Mouse (Mus musculus): ENCODE measurements at regions not wholly inside any gene's neighbourhood (a gene's known extent, or its start where the extent isn't known, plus 50 kb on each side); places are given as distances from the start of the nearest gene placed in this dataset.

GRCm38 (mm10) chr1:127015042-127015893, 184.7 kb upstream of the Nckap5 start:
- no peaks in the 10 kb centered on the region for H3K9me3 ChIP-seq (ENCODE audit: low read length)
- H3K27me3 ChIP-seq (ENCODE audit: insufficient read depth, low read length), result no peaks in the 10 kb centered on the region
- H3K9ac ChIP-seq (replicated peaks; ENCODE audit: low read length), result no peak overlapping the region
- no peak overlapping the region for H3K4me3 ChIP-seq (ENCODE audit: low read length)
- no peak overlapping the region for H3K4me2 ChIP-seq (ENCODE audit: low read depth, low read length)
- H3K36me3 ChIP-seq (ENCODE audit: insufficient read depth, low read length), result no peaks in the 10 kb centered on the region
- peak; percentile 29 for DNase-seq (ENCODE audit: low spot score)
- H3K27ac ChIP-seq, result peak overlapping the region; percentile 3; the same call in 1 of the 2 replicates
- TF ChIP-seq CTCF (IDR thresholded peaks at IDR 0.05; ENCODE audit: low read depth), result no peak
- H3K4me1 ChIP-seq (ENCODE audit: insufficient read depth, low read length), result no peaks in the 10 kb centered on the region
- 16% methylated on average over 8 of the region's 8 CpGs for WGBS
- peak; percentile 73 for ATAC-seq

- Histone ChIP-seq H3K4me3 (ENCODE audit: low read length) (no peak overlapping the region), H3K27me3 (ENCODE audit: insufficient read depth, low read length) (no peaks in the 10 kb centered on the region), H3K4me2 (ENCODE audit: low read depth, low read length) (no peak overlapping the region), H3K9ac (replicated peaks; ENCODE audit: low read length) (no peak overlapping the region), H3K4me1 (ENCODE audit: insufficient read depth, low read length) (no peaks in the 10 kb centered on the region), H3K9me3 (ENCODE audit: low read length) (no peaks in the 10 kb centered on the region), H3K27ac (no peak overlapping the region), H3K36me3 (ENCODE audit: insufficient read depth, low read length) (no peaks in the 10 kb centered on the region)
- no peak for ATAC-seq
- TF ChIP-seq CTCF (IDR thresholded peaks at IDR 0.05; ENCODE audit: low read depth), result peak; percentile 81
- 71% methylated on average over 6 of the region's 6 CpGs for whole genome bisulfite sequencing
- DNase-seq (ENCODE audit: low spot score), result peak; percentile 62
Observed at GRCm38 (mm10) chr1:127011901-127012300, 181.3 kb upstream of the Nckap5 start.

GRCm38 (mm10) chr1:127009699-127010098, 179.1 kb upstream of the Nckap5 start:
- Histone ChIP-seq H3K4me1 (ENCODE audit: insufficient read depth, low read length) (no peaks in the 10 kb centered on the region), H3K27ac (no peak overlapping the region), H3K9ac (replicated peaks; ENCODE audit: low read length) (no peak overlapping the region), H3K36me3 (ENCODE audit: insufficient read depth, low read length) (no peaks in the 10 kb centered on the region), H3K4me2 (ENCODE audit: low read depth, low read length) (no peak overlapping the region), H3K4me3 (ENCODE audit: low read length) (no peak overlapping the region), H3K27me3 (ENCODE audit: insufficient read depth, low read length) (no peaks in the 10 kb centered on the region), H3K9me3 (ENCODE audit: low read length) (no peaks in the 10 kb centered on the region)
- ATAC-seq (no peak), DNase-seq (ENCODE audit: low spot score) (no peak)
- no peak for TF ChIP-seq CTCF (IDR thresholded peaks at IDR 0.05; ENCODE audit: low read depth)
- 77% methylated on average over 4 of the region's 4 CpGs for WGBS

- WGBS, result 63% methylated on average over 7 of the region's 7 CpGs
- Histone ChIP-seq H3K9me3 (ENCODE audit: low read length) (no peaks in the 10 kb centered on the region), H3K27ac (no peak overlapping the region), H3K9ac (replicated peaks; ENCODE audit: low read length) (no peak overlapping the region), H3K4me1 (ENCODE audit: insufficient read depth, low read length) (no peaks in the 10 kb centered on the region), H3K36me3 (ENCODE audit: insufficient read depth, low read length) (no peaks in the 10 kb centered on the region), H3K4me3 (ENCODE audit: low read length) (no peak overlapping the region), H3K4me2 (ENCODE audit: low read depth, low read length) (no peak overlapping the region), H3K27me3 (ENCODE audit: insufficient read depth, low read length) (no peaks in the 10 kb centered on the region)
- TF ChIP-seq CTCF (IDR thresholded peaks at IDR 0.05; ENCODE audit: low read depth), result no peak
- DNase-seq (ENCODE audit: low spot score) (no peak), ATAC-seq (no peak)
Observed at GRCm38 (mm10) chr1:127001700-127002099, 171.1 kb upstream of the Nckap5 start.

GRCm38 (mm10) chr1:126993061-126993640, 162.6 kb upstream of the Nckap5 start:
- H3K36me3 ChIP-seq (ENCODE audit: insufficient read depth, low read length), result no peaks in the 10 kb centered on the region
- H3K9ac ChIP-seq (replicated peaks; ENCODE audit: low read length), result no peak overlapping the region
- WGBS, result 83% methylated on average over 1 of the region's 1 CpGs
- H3K4me1 ChIP-seq (ENCODE audit: insufficient read depth, low read length), result no peaks in the 10 kb centered on the region
- no peak overlapping the region for H3K4me3 ChIP-seq (ENCODE audit: low read length)
- TF ChIP-seq CTCF (IDR thresholded peaks at IDR 0.05; ENCODE audit: low read depth), result peak; percentile 91
- H3K27me3 ChIP-seq (ENCODE audit: insufficient read depth, low read length), result no peaks in the 10 kb centered on the region
- ATAC-seq (peak; percentile 77), DNase-seq (ENCODE audit: low spot score) (peak; percentile 90)
- H3K9me3 ChIP-seq (ENCODE audit: low read length), result no peaks in the 10 kb centered on the region
- no peak overlapping the region for H3K27ac ChIP-seq
- H3K4me2 ChIP-seq (ENCODE audit: low read depth, low read length), result no peak overlapping the region

- H3K27me3 ChIP-seq (ENCODE audit: insufficient read depth, low read length), result no peaks in the 10 kb centered on the region
- no peak overlapping the region for H3K4me3 ChIP-seq (ENCODE audit: low read length)
- H3K9ac ChIP-seq (replicated peaks; ENCODE audit: low read length), result no peak overlapping the region
- H3K36me3 ChIP-seq (ENCODE audit: insufficient read depth, low read length), result no peaks in the 10 kb centered on the region
- no peak for TF ChIP-seq CTCF (IDR thresholded peaks at IDR 0.05; ENCODE audit: low read depth)
- H3K4me2 ChIP-seq (ENCODE audit: low read depth, low read length), result no peak overlapping the region
- H3K4me1 ChIP-seq (ENCODE audit: insufficient read depth, low read length), result no peaks in the 10 kb centered on the region
- ATAC-seq (peak; percentile 72), DNase-seq (ENCODE audit: low spot score) (peak; percentile 76)
- H3K9me3 ChIP-seq (ENCODE audit: low read length), result no peaks in the 10 kb centered on the region
- 40% methylated on average over 4 of the region's 4 CpGs for WGBS
- H3K27ac ChIP-seq, result no peak overlapping the region
Observed at GRCm38 (mm10) chr1:126992441-126992840, 161.8 kb upstream of the Nckap5 start.

- TF ChIP-seq CTCF (IDR thresholded peaks at IDR 0.05; ENCODE audit: low read depth), result no peak
- Histone ChIP-seq H3K36me3 (ENCODE audit: insufficient read depth, low read length) (no peaks in the 10 kb centered on the region), H3K4me1 (ENCODE audit: insufficient read depth, low read length) (no peaks in the 10 kb centered on the region), H3K9ac (replicated peaks; ENCODE audit: low read length) (no peak overlapping the region), H3K27ac (no peak overlapping the region), H3K9me3 (ENCODE audit: low read length) (no peaks in the 10 kb centered on the region), H3K27me3 (ENCODE audit: insufficient read depth, low read length) (no peaks in the 10 kb centered on the region), H3K4me2 (ENCODE audit: low read depth, low read length) (no peak overlapping the region), H3K4me3 (ENCODE audit: low read length) (no peak overlapping the region)
- DNase-seq (ENCODE audit: low spot score), result peak; percentile 36
- 49% methylated on average over 5 of the region's 5 CpGs for WGBS
- no peak for ATAC-seq
Observed at GRCm38 (mm10) chr1:126982805-126983204, 152.2 kb upstream of the Nckap5 start.
